ENCODE assay signal across 27 mouse cellular contexts in genomic region chr6:54537053-54537452, GRCm38 (mm10). TPM values are rescaled to one million over a fixed set of nuclear protein-coding genes. Genes with fewer than 3 reads are reported as not detected.
"Had no signal": no experiment of that assay in that cellular context is flagged by ENCODE, and none has a peak within 500 bp of the region (broad histone marks: within the 10 kb centered on the region; RNA-seq: fewer than 3 reads in every experiment).

No protein-coding gene starts in this region.

- H3K4me2 ChIP-seq: embryonic facial prominence, embryonic 12.5 days; embryonic facial prominence, embryonic 13.5 days; embryonic facial prominence, embryonic 15.5 days; forebrain, embryonic 13.5 days; forebrain, embryonic 15.5 days; heart, embryonic 11.5 days had no signal

- H3K27me3 ChIP-seq: embryonic facial prominence, embryonic 12.5 days; embryonic facial prominence, embryonic 13.5 days; embryonic facial prominence, embryonic 15.5 days; forebrain, embryonic 13.5 days; forebrain, embryonic 15.5 days had no signal

- H3K9ac ChIP-seq: embryonic facial prominence, embryonic 12.5 days; embryonic facial prominence, embryonic 13.5 days; embryonic facial prominence, embryonic 15.5 days; forebrain, embryonic 13.5 days; forebrain, embryonic 15.5 days; forebrain, postnatal 0 days had no signal

- H3K4me3 ChIP-seq: embryonic facial prominence, embryonic 10.5 days; embryonic facial prominence, embryonic 12.5 days; embryonic facial prominence, embryonic 13.5 days; embryonic facial prominence, embryonic 15.5 days; erythroblast, embryonic 14.5 days; forebrain, embryonic 13.5 days; forebrain, embryonic 15.5 days; gastrocnemius, adult 2 months; heart, adult 2 months; heart, embryonic 10.5 days had no signal

- H3K27ac ChIP-seq: embryonic facial prominence, embryonic 10.5 days; embryonic facial prominence, embryonic 12.5 days; embryonic facial prominence, embryonic 13.5 days; embryonic facial prominence, embryonic 15.5 days; forebrain, embryonic 13.5 days; forebrain, embryonic 15.5 days; gastrocnemius, adult 2 months; heart, adult 2 months; heart, embryonic 10.5 days had no signal

- H3K36me3 ChIP-seq: embryonic facial prominence, embryonic 10.5 days; embryonic facial prominence, embryonic 12.5 days; embryonic facial prominence, embryonic 13.5 days; embryonic facial prominence, embryonic 15.5 days; heart, embryonic 10.5 days had no signal

- H3K9me3 ChIP-seq: embryonic facial prominence, embryonic 10.5 days; embryonic facial prominence, embryonic 12.5 days; embryonic facial prominence, embryonic 13.5 days; embryonic facial prominence, embryonic 15.5 days; forebrain, embryonic 13.5 days; forebrain, embryonic 15.5 days; heart, embryonic 10.5 days had no signal

- ATAC-seq: forebrain, embryonic 13.5 days; forebrain, embryonic 14.5 days; forebrain, embryonic 15.5 days; forebrain, embryonic 16.5 days; forebrain, postnatal 0 days had no signal

- DNase-seq: cerebellum, adult 9-10 months; cerebellum, adult 9-11 months; cerebellum, postnatal 14 days; cerebellum, postnatal 25 days; cerebellum, postnatal 36 days; embryo, embryonic 11 days; forebrain, postnatal 0 days; gastrocnemius, adult 2 months; gastrocnemius, postnatal 10 days; gastrocnemius, postnatal 14 days; gastrocnemius, postnatal 25 days; gastrocnemius, postnatal 36 days; heart, adult 18-20 months; heart, adult 2 months had no signal

RNA-seq across cellular contexts. Expression of gene Scrn1, which starts 29.2 kb away (rescaled TPM):
- total RNA-seq: common myeloid progenitor, adult 5-6 weeks; granulocyte monocyte progenitor cell, adult 5-6 weeks had no signal
- polyA plus RNA-seq: erythroblast, embryonic 14.5 days had no signal
